Mouse (Mus musculus): ENCODE measurements around the gene Pdf.

DNA sequence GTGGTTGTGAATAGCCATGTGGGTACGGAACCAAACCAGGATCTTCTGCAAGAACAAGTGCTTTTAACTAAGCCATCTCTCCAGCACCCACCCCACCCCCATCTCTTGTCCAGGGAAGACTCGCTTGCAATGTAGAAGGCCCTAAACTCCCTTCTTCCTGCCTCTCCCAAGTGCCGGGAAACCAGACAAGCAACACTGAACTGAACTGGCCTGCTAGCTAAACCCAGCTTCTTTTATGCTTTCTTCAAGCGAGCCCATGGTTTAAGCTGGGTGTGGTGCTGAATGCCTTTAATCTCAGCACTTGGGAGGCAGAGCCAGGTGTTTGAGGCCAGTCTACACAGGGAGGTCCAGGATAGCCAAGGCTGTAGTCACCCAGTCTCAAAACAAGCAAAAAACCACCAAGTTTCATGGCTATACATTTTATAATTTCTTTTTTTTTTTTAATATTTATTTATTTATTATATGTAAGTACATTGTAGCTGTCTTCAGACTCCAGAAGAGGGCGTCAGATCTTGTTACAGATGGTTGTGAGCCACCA is 40.2 kb upstream of the Pdf start:
- TF ChIP-seq MAX (IDR thresholded peaks at IDR 0.05; ENCODE audit: low read depth) (no peak), TCF12 (IDR thresholded peaks at IDR 0.05; ENCODE audit: insufficient read depth, poor library complexity, severe bottlenecking) (no peak), POLR2A (IDR thresholded peaks at IDR 0.05; ENCODE audit: insufficient read length, low read depth) (no peak), REST (IDR thresholded peaks at IDR 0.05; ENCODE audit: insufficient read depth, insufficient read length) (no peak), MYOD1 (IDR thresholded peaks at IDR 0.05; ENCODE audit: control insufficient read depth in 1 of 3, insufficient read length in 2 of 3, low read depth in 2 of 3) (no peak), POLR2AphosphoS2 (IDR thresholded peaks at IDR 0.05; ENCODE audit: insufficient read length, low read depth) (no peak), USF1 (IDR thresholded peaks at IDR 0.05; ENCODE audit: low read depth) (no peak), E2F4 (IDR thresholded peaks at IDR 0.05; ENCODE audit: insufficient read depth) (no peak), MYOG (IDR thresholded peaks at IDR 0.05; ENCODE audit: control insufficient read depth in 1 of 3, insufficient read depth in 1 of 3, insufficient read length in 2 of 3, low read depth in 2 of 3) (no peak), TCF3 (IDR thresholded peaks at IDR 0.05; ENCODE audit: insufficient read length, low read depth) (no peak), SRF (IDR thresholded peaks at IDR 0.05; ENCODE audit: control insufficient read depth, insufficient read length, low read depth) (no peak)
